Mouse (Mus musculus) CD4-positive naive resting alpha-beta T cell, adult 76 days (primary cell): ENCODE data around the gene Rab43. TPM values are rescaled to one million over a fixed set of nuclear protein-coding genes. Genes with fewer than 3 reads are reported as not detected.

Source experiments
- total RNA-seq: library from RNA; stranded (reverse); gene quantifications from one replicate; pipeline ENCODE4 v1.2.4, GENCODE M21; 2023

Gene Rab43
- total RNA-seq: 28.1 TPM

DNA sequence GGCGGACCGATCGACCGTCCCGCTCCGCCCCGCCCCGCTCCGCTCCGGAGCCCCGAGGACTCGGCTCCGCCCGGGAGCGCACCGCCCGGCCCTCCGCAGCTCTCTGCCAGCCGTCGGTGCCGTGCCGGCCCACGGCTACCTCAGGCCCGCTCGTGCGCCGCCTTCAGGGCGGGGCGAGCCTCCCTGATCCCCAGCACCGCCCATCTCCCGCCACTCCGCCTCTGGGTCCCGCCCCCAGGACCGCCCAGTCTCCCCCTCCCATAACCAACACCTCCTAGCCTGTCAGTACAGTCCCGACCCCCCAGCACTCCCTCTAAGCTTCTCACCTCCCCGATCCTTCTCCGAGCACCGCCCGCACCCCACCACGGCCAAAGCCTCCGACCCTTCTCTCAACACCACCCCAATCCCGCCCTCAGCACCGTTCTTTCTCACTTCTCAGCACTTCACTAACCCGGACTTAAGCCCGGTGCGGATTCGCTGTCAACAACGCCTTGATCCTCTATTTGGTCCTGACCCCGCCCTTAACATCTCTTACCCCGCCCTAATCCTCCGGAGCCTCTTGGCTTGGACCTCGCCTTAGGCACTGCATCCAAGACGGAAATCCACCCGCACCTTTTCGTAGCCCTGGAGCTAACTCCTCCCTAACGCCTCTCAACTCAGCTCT lies at the start of gene Rab43:
Gene Rab43, minus strand, starts transcription at position 490 of the 664 bp plus-strand sequence.

DNA sequence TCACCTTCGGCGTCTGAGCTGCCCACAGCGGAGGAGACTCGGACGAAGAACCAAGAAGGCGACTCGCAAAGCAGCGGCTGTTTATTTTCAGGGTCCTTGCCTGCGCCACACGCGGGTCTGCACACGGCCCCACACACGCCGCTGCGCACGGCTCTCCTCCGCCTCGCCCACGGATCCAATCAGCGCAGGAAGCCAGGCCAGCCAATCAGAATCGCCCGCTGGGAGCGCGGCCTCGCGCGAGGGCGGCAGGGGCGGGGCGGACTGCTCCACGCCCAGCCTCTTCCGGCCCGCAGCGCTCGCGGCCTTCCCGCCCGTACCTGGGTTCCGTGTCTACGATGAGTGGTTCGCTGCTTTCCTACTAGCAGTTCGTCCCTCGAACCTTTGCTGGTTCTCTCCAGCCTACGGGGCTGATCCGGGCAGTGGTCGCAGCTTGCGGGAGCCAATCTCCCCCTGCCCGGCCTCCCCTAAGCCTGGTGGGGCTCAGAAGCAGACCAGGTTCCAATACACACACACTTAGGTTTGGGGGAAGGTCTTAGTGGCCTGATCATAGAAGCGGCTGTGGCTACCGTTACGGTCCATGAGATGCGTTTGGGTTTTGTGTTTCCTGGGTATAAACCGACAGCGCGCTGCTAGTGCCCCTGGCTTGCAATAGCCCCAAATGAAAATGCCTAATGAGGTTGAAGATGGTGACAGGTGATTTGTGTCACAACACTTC lies 39.1 kb upstream of the Rab43 start, which contains the start of gene Cnbp:
Gene Cnbp, minus strand, starts transcription at position 207 of the 715 bp plus-strand sequence.

DNA sequence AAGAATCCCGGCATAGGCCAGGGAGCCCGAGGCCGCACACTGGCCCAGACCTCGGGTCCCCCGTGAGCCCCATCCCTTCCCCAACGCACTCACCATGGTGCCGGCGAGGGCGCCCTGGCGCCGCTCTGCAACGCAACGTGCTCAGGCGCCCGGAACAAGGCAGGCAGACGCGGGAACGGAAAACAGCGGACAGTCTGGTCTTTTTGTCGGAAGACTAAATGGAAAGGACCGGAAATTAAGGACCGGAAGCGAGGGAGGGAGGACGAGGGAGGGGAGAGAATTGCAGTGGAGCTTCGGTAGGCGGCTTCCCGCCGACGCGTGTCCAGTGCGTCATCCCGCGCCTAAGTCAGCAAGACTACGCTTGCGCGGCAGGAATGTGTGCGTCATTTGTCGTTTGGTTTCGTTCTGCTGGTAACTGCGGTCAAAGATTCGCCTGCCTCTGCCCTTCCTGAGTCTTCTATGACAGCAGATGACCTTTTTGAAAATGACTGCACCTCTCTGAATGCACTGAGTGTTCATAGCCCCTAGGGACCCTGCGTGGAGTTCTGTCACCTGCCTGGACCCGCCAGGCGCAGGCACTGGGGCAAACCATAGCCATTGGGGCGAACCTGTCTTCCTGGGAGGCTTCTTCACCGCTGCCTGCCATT lies 26.7 kb upstream of the Rab43 start, which contains the start of gene Isy1:
Gene Isy1, minus strand, starts transcription at position 248 of the 647 bp plus-strand sequence.

DNA sequence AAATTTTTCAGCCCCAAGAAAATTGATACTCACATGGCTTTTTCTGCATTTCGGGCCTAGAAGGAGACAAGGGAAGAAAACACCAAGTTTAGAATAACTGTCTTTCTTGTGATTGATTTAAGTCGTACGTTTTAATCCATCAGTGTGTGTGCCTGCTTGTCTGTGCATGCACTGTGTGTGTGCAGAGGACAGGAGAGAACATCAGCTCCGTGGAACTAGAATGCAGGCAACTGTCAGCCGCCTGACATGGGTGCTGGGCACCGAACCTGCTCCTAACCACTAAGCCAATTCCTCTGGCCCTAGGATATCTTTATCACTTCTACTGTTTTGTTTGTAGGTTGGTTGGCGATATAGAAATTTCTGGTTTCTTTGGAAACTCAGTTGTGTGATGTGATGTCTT lies 23.7 kb upstream of the Rab43 start, which contains the start of gene Gm45140:
Gene Gm45140, minus strand, starts transcription at position 101 of the 400 bp plus-strand sequence.

DNA sequence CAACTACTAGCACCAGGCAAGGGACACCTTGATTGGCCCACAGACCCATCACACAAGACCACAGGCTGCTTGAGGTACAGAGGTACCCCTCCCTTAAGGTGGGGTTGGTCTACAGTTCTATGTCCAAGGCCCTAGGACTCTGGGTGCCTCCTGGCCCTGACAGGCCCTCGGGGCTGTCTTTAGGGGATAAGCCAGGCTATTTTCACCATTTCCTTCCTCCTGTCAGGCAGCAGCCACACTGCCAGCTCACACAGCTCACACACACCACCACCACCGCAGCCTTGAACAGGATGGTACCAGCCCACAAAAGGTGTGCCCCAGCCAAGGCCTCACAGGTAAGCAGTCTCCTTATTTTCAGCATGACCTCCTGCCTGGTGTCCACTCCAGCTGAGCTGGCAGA lies 34.1 kb downstream of the Rab43 start, which contains the start of gene Gp9:
Gene Gp9, plus strand, starts transcription at position 231 of the 400 bp plus-strand sequence.

Other genes with a start within 250 kb of the Rab43 start
- not detected for gene Prokr1, start 221.4 kb downstream of the Rab43 start, total RNA-seq
- gene Aplf, start 140.0 kb downstream of the Rab43 start, total RNA-seq: 2.6 TPM
- not detected for gene Efcc1, start 81.3 kb downstream of the Rab43 start, total RNA-seq
- gene Gp9, start 34.1 kb downstream of the Rab43 start, total RNA-seq: not detected
- 6.3 TPM for gene Gm45140, start 23.6 kb upstream of the Rab43 start, total RNA-seq
- 79.8 TPM for gene Isy1, start 26.6 kb upstream of the Rab43 start, total RNA-seq
- gene Cnbp, start 38.9 kb upstream of the Rab43 start, total RNA-seq: 566 TPM
- 173 TPM for gene Copg1, start 75.7 kb upstream of the Rab43 start, total RNA-seq
- gene Hmces, start 101.8 kb upstream of the Rab43 start, total RNA-seq: 41.5 TPM
- 0.64 TPM for gene H1fx, start 169.5 kb upstream of the Rab43 start, total RNA-seq
- gene Rab7, start 233.1 kb upstream of the Rab43 start, total RNA-seq: 151 TPM